Mouse (Mus musculus): ENCODE data around the gene 4930524B15Rik. TPM values are rescaled to one million over a fixed set of nuclear protein-coding genes. Genes with fewer than 3 reads are reported as not detected.
A peak's percentile ranks its signal among the peaks of the same experiment; 100 is the strongest.

The 4930524B15Rik gene
- 0.29 and 0.55 TPM in 2 replicates for polyA plus RNA-seq (2012; rRNA removed)
- polyA plus RNA-seq (2014; fragmentation: Nextera tagmentation; extraction: Ambion mirVana): 0.12 and 0.18 TPM in 2 replicates

DNA sequence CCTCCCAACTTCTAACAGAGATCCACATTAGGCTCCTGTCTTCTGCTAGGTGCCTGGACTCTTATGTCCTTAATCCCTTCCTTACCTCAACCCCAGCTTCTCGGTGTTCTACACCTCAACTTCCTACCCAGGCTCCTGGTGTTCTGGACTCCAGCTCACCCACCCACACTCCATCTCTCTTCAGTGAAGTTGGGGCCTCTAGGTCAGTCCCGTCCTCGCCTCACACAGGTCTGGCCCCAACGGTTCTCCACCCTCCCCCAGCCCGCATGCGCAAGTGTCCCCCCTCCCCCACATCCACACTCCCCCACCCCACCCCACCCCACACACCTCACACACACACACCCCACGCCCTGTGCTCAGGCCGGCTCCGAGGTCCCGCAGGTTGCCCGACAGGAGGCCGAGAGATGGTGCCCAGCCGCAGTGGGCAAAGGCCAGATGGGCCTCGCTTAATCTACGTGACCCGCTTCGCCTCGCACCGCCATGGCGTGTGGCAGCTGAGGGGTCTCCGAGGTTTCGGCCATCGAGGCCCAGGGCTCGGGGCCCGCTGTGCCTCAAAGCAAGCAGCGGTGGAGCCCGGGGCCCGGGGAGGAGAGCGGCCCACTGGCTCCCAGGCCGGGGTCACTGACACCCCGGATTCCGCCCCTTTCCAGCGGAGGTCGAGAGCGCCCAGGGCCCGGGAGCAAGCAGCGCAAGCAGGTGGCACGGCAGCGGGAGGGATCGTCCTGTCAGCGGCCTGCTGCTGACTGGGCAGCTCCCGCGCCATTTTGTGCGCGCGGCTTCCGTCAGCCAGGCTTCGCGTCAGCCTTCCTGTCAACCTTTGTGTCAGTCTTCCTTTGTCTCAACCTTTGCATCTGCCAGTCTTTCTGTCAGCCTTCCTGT lies at the start of gene 4930524B15Rik:
4930524B15Rik (plus strand) TSS at position 337 of the 879 bp plus-strand sequence.
- Histone ChIP-seq H3K27me3 (ENCODE audit: control insufficient read depth, insufficient read depth, low read length) (no peaks in the 10 kb centered on the region), H3K4me3 (replicated peaks; ENCODE audit: low read length) (peak within 1 kb of the TSS; percentile 26), H3K9me3 (ENCODE audit: control insufficient read depth, low read length) (no peaks in the 10 kb centered on the region), H3K4me2 (replicated peaks; ENCODE audit: low read depth, low read length, severe bottlenecking) (peak within 1 kb of the TSS; percentile 49), H3K4me1 (ENCODE audit: control insufficient read depth, insufficient read depth, low read length) (0 out of 2 replicates have a peak, but pooled peaks cover 2% of the 10 kb centered on the region), H3K9ac (ENCODE audit: low read depth, low read length, severe bottlenecking) (peak within 1 kb of the TSS; percentile 62), H3K27ac (replicated peaks; ENCODE audit: low read depth, low read length) (no peak within 1 kb of the TSS), H3K36me3 (ENCODE audit: control insufficient read depth, insufficient read depth, low read length) (no peaks in the 10 kb centered on the region)
- DNase-seq (ENCODE audit: low spot score) (no peak), ATAC-seq (ENCODE audit: low FRiP score, low read depth) (no peak)
- no peak for TF ChIP-seq POLR2A (IDR thresholded peaks at IDR 0.05; ENCODE audit: borderline replicate concordance, extremely low read depth, insufficient read depth, insufficient read length)
- WGBS: 41% methylated on average over 43 of the region's 49 CpGs

DNA sequence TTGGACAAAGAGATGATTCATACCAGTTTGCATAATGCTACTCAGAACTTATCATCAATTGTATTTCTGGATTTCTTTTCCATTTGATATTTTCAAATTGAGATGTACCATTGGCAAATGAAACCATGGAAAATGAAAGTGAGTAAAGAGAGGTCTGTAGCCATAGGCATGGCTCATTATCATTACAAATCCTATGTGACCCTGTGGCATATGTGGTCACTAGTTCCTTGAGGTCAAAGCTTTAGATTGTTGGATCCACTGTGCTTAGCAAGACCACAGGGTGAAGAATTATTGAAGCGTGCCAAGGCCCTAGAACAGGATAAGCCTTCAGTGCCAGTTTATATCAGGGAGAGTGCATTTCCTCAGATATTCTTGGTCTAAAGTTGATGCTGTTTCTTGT lies 47.6 kb upstream of the 4930524B15Rik start:
- 91% methylated on average over 1 of the region's 1 CpGs for WGBS
- no peak for ATAC-seq (ENCODE audit: low FRiP score, low read depth)

DNA sequence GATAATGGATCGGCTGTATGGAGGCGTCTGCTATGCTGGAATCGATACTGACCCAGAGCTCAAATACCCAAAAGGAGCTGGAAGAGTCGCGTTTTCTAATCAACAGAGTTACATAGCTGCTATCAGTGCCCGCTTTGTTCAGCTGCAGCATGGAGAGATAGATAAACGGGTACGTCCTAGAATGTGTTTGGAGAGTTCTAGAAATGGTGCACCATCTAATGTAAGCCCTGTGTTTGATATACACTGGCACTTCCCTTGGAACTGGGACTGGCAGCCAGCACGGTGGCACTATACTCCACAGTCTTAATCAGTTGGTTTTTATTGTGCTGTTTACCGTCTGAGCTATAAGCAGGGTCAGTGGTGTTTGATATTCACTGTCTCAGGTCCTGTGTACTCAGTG lies 35.3 kb upstream of the 4930524B15Rik start:
- no peak for ATAC-seq (ENCODE audit: low FRiP score, low read depth)
- no peak for DNase-seq (ENCODE audit: low spot score)
- WGBS: 95% methylated on average over 10 of the region's 10 CpGs
- no peak for TF ChIP-seq POLR2A (IDR thresholded peaks at IDR 0.05; ENCODE audit: borderline replicate concordance, extremely low read depth, insufficient read depth, insufficient read length)
- no peak overlapping the region for H3K4me2 ChIP-seq (replicated peaks; ENCODE audit: low read depth, low read length, severe bottlenecking)
- no peaks in the 10 kb centered on the region for H3K9me3 ChIP-seq (ENCODE audit: control insufficient read depth, low read length)
- H3K4me3 ChIP-seq (replicated peaks; ENCODE audit: low read length): no peak overlapping the region
- peaks cover 48% of the 10 kb centered on the region for H3K36me3 ChIP-seq (ENCODE audit: control insufficient read depth, insufficient read depth, low read length)
- no peak overlapping the region for H3K27ac ChIP-seq (replicated peaks; ENCODE audit: low read depth, low read length)
- H3K9ac ChIP-seq (ENCODE audit: low read depth, low read length, severe bottlenecking): no peak overlapping the region
- H3K4me1 ChIP-seq (ENCODE audit: control insufficient read depth, insufficient read depth, low read length): no peaks in the 10 kb centered on the region
- no peaks in the 10 kb centered on the region for H3K27me3 ChIP-seq (ENCODE audit: control insufficient read depth, insufficient read depth, low read length)

More for the DNA sequence above, 47.6 kb upstream of the 4930524B15Rik start:
- DNase-seq (ENCODE audit: low spot score): no peak
- no peak overlapping the region for H3K9ac ChIP-seq (ENCODE audit: low read depth, low read length, severe bottlenecking)
- H3K9me3 ChIP-seq (ENCODE audit: control insufficient read depth, low read length): no peaks in the 10 kb centered on the region
- H3K4me3 ChIP-seq (replicated peaks; ENCODE audit: low read length): no peak overlapping the region
- no peak overlapping the region for H3K4me2 ChIP-seq (replicated peaks; ENCODE audit: low read depth, low read length, severe bottlenecking)
- no peaks in the 10 kb centered on the region for H3K27me3 ChIP-seq (ENCODE audit: control insufficient read depth, insufficient read depth, low read length)
- no peak overlapping the region for H3K27ac ChIP-seq (replicated peaks; ENCODE audit: low read depth, low read length)
- TF ChIP-seq POLR2A (IDR thresholded peaks at IDR 0.05; ENCODE audit: borderline replicate concordance, extremely low read depth, insufficient read depth, insufficient read length): no peak
- peaks cover 8% of the 10 kb centered on the region for H3K36me3 ChIP-seq (ENCODE audit: control insufficient read depth, insufficient read depth, low read length)
- no peaks in the 10 kb centered on the region for H3K4me1 ChIP-seq (ENCODE audit: control insufficient read depth, insufficient read depth, low read length)

DNA sequence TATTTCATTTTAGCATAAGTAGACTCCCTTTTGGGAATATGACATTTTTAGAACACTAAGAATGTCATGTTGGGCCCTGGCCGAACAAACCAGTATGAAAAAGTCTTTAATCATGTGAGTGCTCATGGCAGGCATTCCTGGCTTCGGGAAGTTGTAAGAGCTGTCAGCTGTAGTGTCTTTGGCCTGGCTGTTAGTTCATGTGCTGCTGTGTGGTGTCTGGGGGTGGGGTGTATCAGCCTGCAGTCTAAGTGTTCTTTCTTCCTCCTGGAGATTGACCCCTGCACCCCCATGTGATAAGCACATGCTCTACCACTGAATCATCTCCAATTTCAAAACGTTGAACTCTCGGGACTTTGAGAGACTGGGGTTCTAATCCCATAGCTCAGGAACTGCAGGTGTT lies 29.7 kb upstream of the 4930524B15Rik start:
- 42% methylated on average over 4 of the region's 4 CpGs for WGBS
- Histone ChIP-seq H3K4me3 (replicated peaks; ENCODE audit: low read length) (no peak overlapping the region), H3K4me2 (replicated peaks; ENCODE audit: low read depth, low read length, severe bottlenecking) (no peak overlapping the region), H3K36me3 (ENCODE audit: control insufficient read depth, insufficient read depth, low read length) (peaks cover 14% of the 10 kb centered on the region; the same call in 1 of the 2 replicates), H3K9me3 (ENCODE audit: control insufficient read depth, low read length) (no peaks in the 10 kb centered on the region), H3K27me3 (ENCODE audit: control insufficient read depth, insufficient read depth, low read length) (no peaks in the 10 kb centered on the region), H3K27ac (replicated peaks; ENCODE audit: low read depth, low read length) (no peak overlapping the region), H3K9ac (ENCODE audit: low read depth, low read length, severe bottlenecking) (no peak overlapping the region), H3K4me1 (ENCODE audit: control insufficient read depth, insufficient read depth, low read length) (no peaks in the 10 kb centered on the region)
- TF ChIP-seq POLR2A (IDR thresholded peaks at IDR 0.05; ENCODE audit: borderline replicate concordance, extremely low read depth, insufficient read depth, insufficient read length): no peak
- DNase-seq (ENCODE audit: low spot score): no peak
- no peak for ATAC-seq (ENCODE audit: low FRiP score, low read depth)

DNA sequence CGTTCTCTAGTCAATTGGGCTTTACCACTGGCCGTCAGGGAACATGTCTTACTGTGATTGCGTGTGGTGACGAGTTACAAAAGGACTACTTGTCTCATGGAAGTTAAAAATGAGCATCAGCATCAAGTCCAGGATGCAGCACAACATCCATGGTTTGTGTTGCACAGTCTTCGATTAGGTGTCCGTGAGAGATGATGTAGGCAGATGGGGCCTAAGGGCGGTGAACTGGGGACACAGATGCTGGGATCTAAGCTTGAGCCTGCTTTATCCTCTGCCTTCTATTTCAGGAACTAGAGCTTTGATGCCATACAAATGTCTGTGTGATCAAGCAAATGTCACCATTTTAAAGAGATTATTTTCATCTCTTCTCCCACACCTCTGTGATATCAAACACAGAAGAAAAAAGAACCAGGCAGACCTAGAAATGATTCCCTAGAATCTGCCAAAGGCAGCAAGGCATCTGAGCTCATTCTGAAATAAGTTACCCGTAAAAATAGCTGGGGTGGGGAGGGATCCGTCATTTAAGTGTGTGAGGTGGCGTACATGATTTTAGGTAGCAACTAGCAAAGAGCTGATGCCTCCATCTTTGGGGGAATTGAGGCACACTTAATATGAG lies 28.4 kb upstream of the 4930524B15Rik start:
- TF ChIP-seq POLR2A (IDR thresholded peaks at IDR 0.05; ENCODE audit: borderline replicate concordance, extremely low read depth, insufficient read depth, insufficient read length): no peak
- Histone ChIP-seq H3K4me3 (replicated peaks; ENCODE audit: low read length) (no peak overlapping the region), H3K27ac (replicated peaks; ENCODE audit: low read depth, low read length) (no peak overlapping the region), H3K9me3 (ENCODE audit: control insufficient read depth, low read length) (no peaks in the 10 kb centered on the region), H3K9ac (ENCODE audit: low read depth, low read length, severe bottlenecking) (no peak overlapping the region), H3K36me3 (ENCODE audit: control insufficient read depth, insufficient read depth, low read length) (0 out of 2 replicates have a peak, but pooled peaks cover 7% of the 10 kb centered on the region), H3K4me2 (replicated peaks; ENCODE audit: low read depth, low read length, severe bottlenecking) (no peak overlapping the region), H3K4me1 (ENCODE audit: control insufficient read depth, insufficient read depth, low read length) (no peaks in the 10 kb centered on the region), H3K27me3 (ENCODE audit: control insufficient read depth, insufficient read depth, low read length) (no peaks in the 10 kb centered on the region)
- ATAC-seq (ENCODE audit: low FRiP score, low read depth) (no peak), DNase-seq (ENCODE audit: low spot score) (no peak)
- WGBS: 86% methylated on average over 10 of the region's 10 CpGs

All from limb, embryonic 14.5 days (tissue).